Mouse (Mus musculus) thymus, adult 2 months (tissue): ENCODE data around the gene Fam196b. TPM values are rescaled to one million over a fixed set of nuclear protein-coding genes. Genes with fewer than 3 reads are reported as not detected.

ENCODE experiments used
- DNase-seq: peaks from one replicate; pipeline ENCODE4 v3.0.0; 2021
- H3K27ac ChIP-seq: fragments of 200-500 bp; 2 replicates; pipeline ENCODE4 v1.5.1; 2012; ENCODE audit warnings: low read length, control low read depth; ENCODE audit not compliant: control insufficient read depth, insufficient read depth
- H3K27me3 ChIP-seq: fragments of 200-500 bp; 2 replicates; pipeline ENCODE4 v1.6.1; 2012; ENCODE audit warnings: mild to moderate bottlenecking, low read length, moderate library complexity, mixed read lengths; ENCODE audit not compliant: control insufficient read depth, insufficient read depth
- H3K36me3 ChIP-seq: fragments of 200-500 bp; 2 replicates; pipeline ENCODE4 v1.6.1; 2012; ENCODE audit warnings: mild to moderate bottlenecking, low read length, moderate library complexity; ENCODE audit not compliant: control insufficient read depth, insufficient read depth
- H3K4me1 ChIP-seq: fragments of 200-500 bp; replicated peaks from 2 replicates; pipeline ENCODE4 v1.6.1; 2012; ENCODE audit warnings: low read length; ENCODE audit not compliant: control insufficient read depth, insufficient read depth
- H3K4me3 ChIP-seq: fragments of 200-500 bp; 2 replicates; pipeline ENCODE4 v1.5.1; 2012; ENCODE audit warnings: mild to moderate bottlenecking, low read length, control low read depth, moderate library complexity; ENCODE audit not compliant: control insufficient read depth, insufficient read depth
- CTCF ChIP-seq: fragments of 200-500 bp; IDR thresholded peaks from 2 replicates; pipeline ENCODE4 v1.5.1; 2012; ENCODE audit warnings: mild to moderate bottlenecking, control low read depth, low read length, moderate library complexity, borderline replicate concordance; ENCODE audit not compliant: control insufficient read depth, poor library complexity, insufficient read depth; ENCODE audit errors: extremely low read depth
- POLR2A ChIP-seq: fragments of 200-500 bp; IDR thresholded peaks from 2 replicates; pipeline ENCODE4 v1.6.1; 2012; ENCODE audit warnings: mild to moderate bottlenecking, low read length, control low read depth, moderate library complexity; ENCODE audit not compliant: control insufficient read depth, poor library complexity, insufficient read depth; ENCODE audit errors: extremely low read depth
- WGBS: fragments of 180-500 bp; shearing (Covaris S2); methylation state at CpG from one replicate; pipeline ENCODE4 v1.1.7; 2018; 5-methylcytosine and 5-hydroxymethylcytosine counted together
- polyA plus RNA-seq: library from polyadenylated mRNA; depleted of rRNA; stranded (reverse); fragments of >200 nt; gene quantifications from 2 replicates; pipeline ENCODE4 v1.2.3, GENCODE M21; 2012

Fam196b gene
- polyA plus RNA-seq, 1 experiment, result 0.07 TPM

GRCm38 (mm10) chr11:34348287-34348918 lies 33.8 kb downstream of the Fam196b start:
- TF ChIP-seq POLR2A (no peak), CTCF (no peak)
- no peaks in the 10 kb centered on the region for H3K4me1 ChIP-seq
- WGBS, result 92% methylated on average over 4 of the region's 4 CpGs
- no peak overlapping the region for H3K4me3 ChIP-seq
- no peak overlapping the region for H3K27ac ChIP-seq
- H3K36me3 ChIP-seq, result no peaks in the 10 kb centered on the region
- DNase-seq, result no peak
- H3K27me3 ChIP-seq, result no peaks in the 10 kb centered on the region

- H3K27ac ChIP-seq, result no peak overlapping the region
- 96% methylated on average over 10 of the region's 10 CpGs for WGBS
- no peak for DNase-seq
- no peaks in the 10 kb centered on the region for H3K36me3 ChIP-seq
- no peaks in the 10 kb centered on the region for H3K4me1 ChIP-seq
- no peaks in the 10 kb centered on the region for H3K27me3 ChIP-seq
- TF ChIP-seq POLR2A (no peak), CTCF (no peak)
- H3K4me3 ChIP-seq, result no peak overlapping the region
Measured at GRCm38 (mm10) chr11:34349453-34350056, 34.9 kb downstream of the Fam196b start.

GRCm38 (mm10) chr11:34355406-34355805 lies 40.8 kb downstream of the Fam196b start:
- no peak for TF ChIP-seq CTCF
- no peak for TF ChIP-seq POLR2A
- H3K27me3 ChIP-seq, result no peaks in the 10 kb centered on the region
- H3K4me3 ChIP-seq, result no peak overlapping the region
- H3K36me3 ChIP-seq, result peaks cover 6% of the 10 kb centered on the region; the same call in 1 of the 2 replicates
- no peak overlapping the region for H3K27ac ChIP-seq
- H3K4me1 ChIP-seq, result no peaks in the 10 kb centered on the region
- DNase-seq, result no peak
- WGBS, result 96% methylated on average over 12 of the region's 12 CpGs

GRCm38 (mm10) chr11:34356109-34356508 lies 41.5 kb downstream of the Fam196b start:
- 91% methylated on average over 2 of the region's 2 CpGs for WGBS

GRCm38 (mm10) chr11:34372224-34372623 lies 57.6 kb downstream of the Fam196b start:
- no peak overlapping the region for H3K27ac ChIP-seq
- no peak for DNase-seq
- WGBS, result 96% methylated on average over 4 of the region's 4 CpGs
- H3K27me3 ChIP-seq, result no peaks in the 10 kb centered on the region
- TF ChIP-seq POLR2A (no peak), CTCF (no peak)
- H3K4me3 ChIP-seq, result no peak overlapping the region
- no peaks in the 10 kb centered on the region for H3K36me3 ChIP-seq
- H3K4me1 ChIP-seq, result no peaks in the 10 kb centered on the region

More at GRCm38 (mm10) chr11:34356109-34356508, 41.5 kb downstream of the Fam196b start:
- Histone ChIP-seq H3K27me3 (no peaks in the 10 kb centered on the region), H3K36me3 (peaks cover 6% of the 10 kb centered on the region; the same call in 1 of the 2 replicates), H3K4me3 (no peak overlapping the region), H3K27ac (no peak overlapping the region), H3K4me1 (no peaks in the 10 kb centered on the region)
- no peak for DNase-seq
- TF ChIP-seq CTCF (no peak), POLR2A (no peak)

GRCm38 (mm10) chr11:34375557-34375956 lies 60.9 kb downstream of the Fam196b start:
- Histone ChIP-seq H3K4me3 (no peak overlapping the region), H3K27ac (no peak overlapping the region), H3K27me3 (no peaks in the 10 kb centered on the region), H3K36me3 (no peaks in the 10 kb centered on the region), H3K4me1 (no peaks in the 10 kb centered on the region)
- 97% methylated on average over 1 of the region's 1 CpGs for WGBS
- DNase-seq, result no peak
- TF ChIP-seq CTCF, result no peak
- TF ChIP-seq POLR2A, result no peak

GRCm38 (mm10) chr11:34377649-34378048 lies 63.0 kb downstream of the Fam196b start:
- Histone ChIP-seq H3K4me1 (no peaks in the 10 kb centered on the region), H3K27ac (no peak overlapping the region), H3K36me3 (no peaks in the 10 kb centered on the region), H3K4me3 (no peak overlapping the region), H3K27me3 (no peaks in the 10 kb centered on the region)
- TF ChIP-seq CTCF (no peak), POLR2A (no peak)
- DNase-seq, result no peak
- WGBS, result 97% methylated on average over 6 of the region's 6 CpGs
